Mouse (Mus musculus): ENCODE data around the gene Pmp22.

DNA sequence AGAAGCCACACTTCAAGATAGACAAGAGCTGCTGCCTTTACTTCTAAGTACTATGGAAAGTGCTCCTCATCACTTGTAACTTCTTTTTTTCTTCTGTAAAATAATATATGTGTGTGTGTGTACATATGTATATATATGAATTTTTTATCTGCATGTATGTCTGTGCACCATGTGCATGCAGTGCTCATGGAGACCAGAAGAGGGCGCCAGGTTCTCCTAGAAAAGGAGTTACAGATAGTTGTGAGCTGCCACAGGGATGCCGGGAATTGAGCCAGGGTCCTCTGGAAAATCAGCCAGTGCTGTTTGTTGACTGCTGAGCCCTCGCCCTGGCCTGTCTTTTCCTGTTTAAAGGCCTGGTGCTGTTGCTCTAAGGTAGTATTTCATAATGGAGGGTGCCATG is 44.2 kb upstream of the Pmp22 start:
- TF ChIP-seq CTCF (IDR thresholded peaks at IDR 0.05 in 2 of 3, conservative IDR thresholded peaks at IDR 0.05 in 1 of 3; ENCODE audit: control insufficient read depth in 1 of 3, insufficient read depth in 1 of 3, low read depth in 2 of 3, low read length in 3 of 3, poor library complexity in 1 of 3, severe bottlenecking in 1 of 3): peak in 1 of 3 experiments; percentile 14; a peak in 2 of 6 replicates
- no peak for TF ChIP-seq POLR2A (IDR thresholded peaks at IDR 0.05; ENCODE audit: control insufficient read depth in 1 of 2, insufficient read depth in 1 of 2, low read depth in 1 of 2, low read length in 2 of 2, poor library complexity in 1 of 2)
- TF ChIP-seq NELFE (IDR thresholded peaks at IDR 0.05; ENCODE audit: low read depth, low read length): no peak
